Mouse (Mus musculus) E14TG2a.4 (cell line): ENCODE data around the gene Mas1.

ENCODE experiments used
- CTCF ChIP-seq: conservative IDR thresholded peaks from 2 replicates; pipeline ENCODE4 v1.5.1; 2014; ENCODE audit warnings: low read length
- NANOG ChIP-seq: IDR thresholded peaks from 2 replicates; pipeline ENCODE4 v1.6.1; 2014; ENCODE audit warnings: borderline replicate concordance, low read length, mixed read lengths
- POU5F1 ChIP-seq: IDR thresholded peaks from 2 replicates; pipeline ENCODE4 v1.6.1; 2014; ENCODE audit warnings: low read length, borderline replicate concordance

GRCm38 (mm10) chr17:12881216-12881615 lies 13.3 kb upstream of the Mas1 start:
- TF ChIP-seq CTCF (peak; percentile 6; the same call in 1 of the 2 replicates), POU5F1 (no peak), NANOG (no peak)
